Mouse (Mus musculus): ENCODE results near the gene Dpm2. TPM values are rescaled to one million over a fixed set of nuclear protein-coding genes. Genes with fewer than 3 reads are reported as not detected.

Dpm2 gene
- polyA plus RNA-seq, 1 experiment from 2014 or later: 136 TPM

GRCm38 (mm10) chr2:32607262-32607947 is 36.7 kb downstream of the Dpm2 start:
- Histone ChIP-seq H3K4me3 (peak overlapping the region; percentile 82), H3K27ac (replicated peaks) (no peak overlapping the region), H3K4me1 (peaks cover 31% of the 10 kb centered on the region), H3K27me3 (no peaks in the 10 kb centered on the region), H3K9me3 (no peaks in the 10 kb centered on the region), H3K36me3 (no peaks in the 10 kb centered on the region), H3K4me2 (replicated peaks) (peak overlapping the region; percentile 93), H3K9ac (replicated peaks) (peak overlapping the region; percentile 79)
- 7% methylated on average over 34 of the region's 34 CpGs for WGBS
- ATAC-seq (replicated peaks): peak; percentile 55

- Histone ChIP-seq H3K27ac (replicated peaks) (no peak overlapping the region), H3K9ac (replicated peaks) (no peak overlapping the region), H3K9me3 (no peaks in the 10 kb centered on the region), H3K27me3 (no peaks in the 10 kb centered on the region), H3K4me3 (peak overlapping the region; percentile 82), H3K4me2 (replicated peaks) (peak overlapping the region; percentile 93), H3K4me1 (peaks cover 27% of the 10 kb centered on the region), H3K36me3 (no peaks in the 10 kb centered on the region)
- WGBS: 10% methylated on average over 25 of the region's 25 CpGs
- 0 out of 2 replicates have a peak, but pooled peaks have one; percentile 18 for ATAC-seq (replicated peaks)
Measured at GRCm38 (mm10) chr2:32608141-32608777, 37.6 kb downstream of the Dpm2 start.

- WGBS: 50% methylated on average over 18 of the region's 18 CpGs
- H3K4me3 ChIP-seq: peak overlapping the region; percentile 82
- H3K4me2 ChIP-seq (replicated peaks): peak overlapping the region; percentile 93
- no peak overlapping the region for H3K27ac ChIP-seq (replicated peaks)
- H3K36me3 ChIP-seq: no peaks in the 10 kb centered on the region
- no peaks in the 10 kb centered on the region for H3K27me3 ChIP-seq
- no peak overlapping the region for H3K9ac ChIP-seq (replicated peaks)
- peaks cover 27% of the 10 kb centered on the region for H3K4me1 ChIP-seq
- no peak for ATAC-seq (replicated peaks)
- no peaks in the 10 kb centered on the region for H3K9me3 ChIP-seq
Measured at GRCm38 (mm10) chr2:32608778-32609435, 38.2 kb downstream of the Dpm2 start.

GRCm38 (mm10) chr2:32610610-32611229 is 40.1 kb downstream of the Dpm2 start:
- 15% methylated on average over 23 of the region's 23 CpGs for WGBS

GRCm38 (mm10) chr2:32612274-32612673 is 41.6 kb downstream of the Dpm2 start:
- H3K4me1 ChIP-seq: peaks cover 20% of the 10 kb centered on the region
- WGBS: 76% methylated on average over 26 of the region's 26 CpGs
- no peak overlapping the region for H3K27ac ChIP-seq (replicated peaks)
- H3K27me3 ChIP-seq: no peaks in the 10 kb centered on the region
- no peaks in the 10 kb centered on the region for H3K36me3 ChIP-seq
- H3K9me3 ChIP-seq: no peaks in the 10 kb centered on the region
- no peak for ATAC-seq (replicated peaks)
- H3K4me3 ChIP-seq: no peak overlapping the region
- no peak overlapping the region for H3K9ac ChIP-seq (replicated peaks)
- H3K4me2 ChIP-seq (replicated peaks): no peak overlapping the region

More at GRCm38 (mm10) chr2:32610610-32611229, 40.1 kb downstream of the Dpm2 start:
- no peak overlapping the region for H3K27ac ChIP-seq (replicated peaks)
- no peaks in the 10 kb centered on the region for H3K9me3 ChIP-seq
- H3K9ac ChIP-seq (replicated peaks): no peak overlapping the region
- peak overlapping the region; percentile 42 for H3K4me2 ChIP-seq (replicated peaks)
- no peaks in the 10 kb centered on the region for H3K36me3 ChIP-seq
- ATAC-seq (replicated peaks): no peak
- H3K4me3 ChIP-seq: peak overlapping the region; percentile 37
- no peaks in the 10 kb centered on the region for H3K27me3 ChIP-seq
- H3K4me1 ChIP-seq: peaks cover 27% of the 10 kb centered on the region

- Histone ChIP-seq H3K4me1 (0 out of 2 replicates have a peak, but pooled peaks cover 9% of the 10 kb centered on the region), H3K27me3 (no peaks in the 10 kb centered on the region), H3K4me2 (replicated peaks) (no peak overlapping the region), H3K9me3 (no peaks in the 10 kb centered on the region), H3K27ac (replicated peaks) (no peak overlapping the region), H3K4me3 (no peak overlapping the region), H3K36me3 (no peaks in the 10 kb centered on the region), H3K9ac (replicated peaks) (no peak overlapping the region)
- WGBS: 91% methylated on average over 1 of the region's 1 CpGs
- no peak for ATAC-seq (replicated peaks)
Measured at GRCm38 (mm10) chr2:32617109-32617508, 46.5 kb downstream of the Dpm2 start.

GRCm38 (mm10) chr2:32617601-32618000 is 46.9 kb downstream of the Dpm2 start:
- Histone ChIP-seq H3K4me3 (no peak overlapping the region), H3K27me3 (no peaks in the 10 kb centered on the region), H3K4me2 (replicated peaks) (no peak overlapping the region), H3K9ac (replicated peaks) (no peak overlapping the region), H3K36me3 (no peaks in the 10 kb centered on the region), H3K27ac (replicated peaks) (no peak overlapping the region), H3K4me1 (0 out of 2 replicates have a peak, but pooled peaks cover 9% of the 10 kb centered on the region), H3K9me3 (no peaks in the 10 kb centered on the region)
- 94% methylated on average over 4 of the region's 4 CpGs for WGBS
- no peak for ATAC-seq (replicated peaks)

GRCm38 (mm10) chr2:32618051-32618450 is 47.4 kb downstream of the Dpm2 start:
- H3K4me1 ChIP-seq: 0 out of 2 replicates have a peak, but pooled peaks cover 9% of the 10 kb centered on the region
- H3K4me2 ChIP-seq (replicated peaks): no peak overlapping the region
- no peak for ATAC-seq (replicated peaks)
- no peaks in the 10 kb centered on the region for H3K27me3 ChIP-seq
- no peak overlapping the region for H3K9ac ChIP-seq (replicated peaks)
- no peaks in the 10 kb centered on the region for H3K36me3 ChIP-seq
- WGBS: 73% methylated on average over 9 of the region's 9 CpGs
- no peak overlapping the region for H3K4me3 ChIP-seq
- no peaks in the 10 kb centered on the region for H3K9me3 ChIP-seq
- no peak overlapping the region for H3K27ac ChIP-seq (replicated peaks)

GRCm38 (mm10) chr2:32620682-32621516 is 50.2 kb downstream of the Dpm2 start:
- Histone ChIP-seq H3K9me3 (no peaks in the 10 kb centered on the region), H3K27ac (replicated peaks) (no peak overlapping the region), H3K9ac (replicated peaks) (no peak overlapping the region), H3K4me2 (replicated peaks) (no peak overlapping the region), H3K36me3 (no peaks in the 10 kb centered on the region), H3K27me3 (no peaks in the 10 kb centered on the region), H3K4me3 (no peak overlapping the region), H3K4me1 (peaks cover 23% of the 10 kb centered on the region)
- 38% methylated on average over 4 of the region's 4 CpGs for WGBS
- ATAC-seq (replicated peaks): no peak

- ATAC-seq (replicated peaks): no peak
- Histone ChIP-seq H3K4me1 (peaks cover 29% of the 10 kb centered on the region), H3K27me3 (no peaks in the 10 kb centered on the region), H3K4me3 (no peak within 1 kb of the TSS), H3K27ac (replicated peaks) (no peak within 1 kb of the TSS), H3K9me3 (no peaks in the 10 kb centered on the region), H3K4me2 (replicated peaks) (no peak within 1 kb of the TSS), H3K36me3 (no peaks in the 10 kb centered on the region), H3K9ac (replicated peaks) (no peak within 1 kb of the TSS)
- WGBS: 43% methylated on average over 7 of the region's 7 CpGs
Measured at GRCm38 (mm10) chr2:32621517-32621859, 50.8 kb downstream of the Dpm2 start, which contains the start of gene Ak1. TSS of gene Ak1 (plus strand) at chr2:32621758.

All from forebrain, embryonic 15.5 days (tissue).